Mouse (Mus musculus): ENCODE results near the gene Pde6h.

Pde6h gene

GRCm38 (mm10) chr6:136988536-136989060 lies 65.0 kb downstream of the Pde6h start:
- no peak for DNase-seq

DNA sequence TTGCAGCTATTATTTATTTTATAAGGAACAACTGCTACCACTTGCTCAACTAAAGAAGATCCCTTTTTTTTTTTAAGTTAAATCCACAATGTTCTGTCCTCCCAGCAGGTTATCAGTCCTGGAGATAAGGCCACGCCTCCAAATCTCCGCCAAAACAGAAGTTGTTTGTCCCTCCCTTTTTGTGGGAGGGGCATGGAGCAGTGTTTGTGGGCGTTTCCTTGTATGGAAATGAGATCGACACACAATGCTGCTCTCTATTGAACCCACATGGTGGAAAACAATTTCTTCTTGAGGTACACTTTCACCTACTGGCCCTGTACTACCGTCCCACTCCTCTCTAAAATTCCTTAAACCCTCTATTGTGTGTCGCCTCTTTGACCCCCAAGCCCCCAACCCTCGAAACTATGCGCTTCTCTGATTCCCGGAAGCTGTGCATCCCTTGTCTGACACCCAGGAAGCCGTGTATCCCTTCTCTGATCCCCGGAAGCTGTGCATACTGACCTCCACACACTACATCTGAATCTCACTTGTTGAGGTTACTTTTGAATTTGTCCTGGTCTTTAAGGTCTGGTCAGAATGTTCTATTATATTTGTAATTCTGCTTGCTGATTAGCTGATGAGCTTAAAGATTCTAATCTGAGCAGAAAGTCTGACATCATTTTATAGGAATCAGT lies 66.3 kb downstream of the Pde6h start:
- peak; percentile 23 for DNase-seq

- DNase-seq, result no peak
These were observed 66.9 kb downstream of the Pde6h start for GRCm38 (mm10) chr6:136990557-136990956.

GRCm38 (mm10) chr6:136993574-136993973 lies 69.9 kb downstream of the Pde6h start:
- no peak for DNase-seq

DNA sequence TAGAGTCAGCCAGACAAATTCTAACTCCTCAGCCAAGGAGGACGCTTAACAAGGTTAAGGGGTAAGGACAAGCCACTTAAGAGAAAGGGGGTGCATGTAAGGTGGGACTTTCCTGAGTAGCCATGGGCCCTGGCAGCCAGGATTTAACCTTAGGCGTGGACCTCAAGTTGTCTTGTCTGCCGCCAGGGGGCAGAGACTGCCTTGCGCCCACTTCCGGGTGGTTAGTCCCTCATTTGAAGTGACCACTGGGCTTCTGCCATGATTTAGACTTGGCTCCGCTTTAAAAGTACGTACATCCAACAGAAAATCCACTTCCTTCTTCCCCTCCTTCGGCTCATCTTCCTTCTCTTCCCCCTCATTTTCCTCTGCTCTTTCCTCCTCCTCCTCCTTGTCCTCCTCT lies 71.9 kb downstream of the Pde6h start:
- no peak for DNase-seq

DNA sequence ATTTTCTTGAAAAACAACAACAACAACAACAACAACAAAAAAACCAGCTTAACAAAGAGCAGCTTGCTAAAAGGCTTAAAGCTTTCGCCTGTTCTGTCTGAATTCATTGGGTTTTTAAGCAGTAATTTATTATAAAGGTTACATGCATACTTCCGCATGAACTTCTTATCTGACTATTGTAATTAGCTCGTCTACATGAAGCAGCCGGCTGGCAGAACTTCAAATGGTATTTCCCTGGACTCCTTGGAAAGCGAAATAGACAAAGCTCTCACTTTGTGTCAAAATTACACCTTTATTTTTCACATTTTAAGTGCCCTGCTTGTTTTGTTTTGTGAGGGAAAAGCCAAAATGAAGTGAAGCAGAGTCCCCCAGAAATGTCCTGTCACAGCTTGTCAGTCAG lies 72.7 kb downstream of the Pde6h start:
- no peak for DNase-seq

GRCm38 (mm10) chr6:136998181-136998580 lies 74.5 kb downstream of the Pde6h start:
- DNase-seq, result no peak

- no peak for DNase-seq
These were observed 75.4 kb downstream of the Pde6h start for GRCm38 (mm10) chr6:136999009-136999408.

DNA sequence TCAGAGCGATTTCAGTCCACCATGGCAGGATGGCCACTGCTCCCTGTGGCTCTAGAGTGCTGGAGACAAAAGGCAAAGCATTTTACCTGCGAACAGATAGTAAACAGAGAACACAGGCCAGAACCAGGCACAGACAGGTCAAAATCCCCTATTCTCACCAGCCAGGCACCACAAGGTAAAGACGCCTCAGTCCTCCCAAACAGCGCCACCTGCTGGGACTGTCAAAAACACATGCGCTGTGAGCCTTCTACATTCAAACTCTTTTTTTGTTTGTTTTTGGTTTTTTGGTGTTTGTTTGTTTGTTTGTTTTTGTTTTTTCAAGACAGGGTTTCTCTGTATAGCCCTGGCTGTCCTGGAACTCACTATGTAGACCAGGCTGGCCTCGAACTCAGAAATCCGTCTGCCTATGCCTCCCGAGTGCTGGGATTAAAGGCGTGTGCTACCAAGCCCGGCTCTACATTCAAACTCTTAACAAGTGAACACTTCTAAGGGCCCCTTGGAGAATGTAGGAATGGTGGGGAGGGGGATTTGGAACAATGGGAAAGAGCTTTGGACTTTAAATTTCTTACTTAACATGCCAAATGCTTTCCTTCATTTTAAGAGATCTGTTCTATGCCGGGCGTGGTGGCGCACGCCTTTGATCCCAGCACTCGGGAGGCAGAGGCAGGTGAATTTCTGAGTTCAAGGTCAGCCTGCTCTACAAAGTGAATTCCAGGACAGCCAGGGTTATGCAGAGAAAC lies 76.2 kb downstream of the Pde6h start:
- DNase-seq, result no peak

GRCm38 (mm10) chr6:137000706-137001105 lies 77.1 kb downstream of the Pde6h start:
- DNase-seq, result no peak

DNA sequence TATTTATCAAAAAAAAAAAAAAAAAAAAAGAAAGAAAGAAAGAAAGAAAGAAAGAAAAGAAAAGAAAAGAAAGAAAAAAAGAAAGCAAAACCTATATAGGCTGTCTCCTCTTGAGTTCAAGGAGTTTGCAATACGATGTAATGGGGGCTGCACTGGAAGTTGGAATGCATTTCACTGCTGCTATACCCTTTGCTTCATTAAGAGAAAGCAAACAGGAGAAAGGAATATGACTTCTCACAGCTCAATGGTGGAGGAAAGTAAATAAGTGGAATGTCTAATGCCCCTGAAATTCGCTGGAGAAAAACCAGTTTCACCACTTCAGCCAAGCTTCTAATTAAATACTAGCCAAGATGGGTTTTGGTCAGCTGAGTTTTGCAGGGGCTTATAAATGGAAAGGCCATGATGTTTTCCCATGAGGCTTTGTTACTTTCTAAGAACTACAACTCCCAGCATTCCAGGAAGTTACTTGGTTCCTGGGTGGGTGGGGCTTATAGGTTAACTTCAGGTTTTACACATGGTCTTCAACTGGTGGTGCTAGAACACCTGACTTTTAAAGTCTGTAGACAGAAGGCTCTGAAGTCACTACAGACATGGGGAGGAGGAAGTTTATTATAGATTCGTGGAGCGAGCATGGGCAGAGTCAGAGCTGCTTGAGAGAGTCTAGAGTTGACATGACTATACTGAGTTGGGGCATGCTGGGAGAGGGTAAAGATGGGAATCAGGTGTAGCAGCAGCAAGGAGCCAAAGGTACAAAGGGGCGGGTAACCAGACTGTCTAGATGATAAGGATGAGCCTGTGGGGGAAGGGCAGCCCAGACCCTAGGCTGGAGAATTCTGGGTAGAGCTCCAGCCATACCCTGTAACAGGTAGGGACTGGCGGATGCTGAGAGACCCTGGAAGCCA lies 77.9 kb downstream of the Pde6h start:
- DNase-seq, result no peak

DNA sequence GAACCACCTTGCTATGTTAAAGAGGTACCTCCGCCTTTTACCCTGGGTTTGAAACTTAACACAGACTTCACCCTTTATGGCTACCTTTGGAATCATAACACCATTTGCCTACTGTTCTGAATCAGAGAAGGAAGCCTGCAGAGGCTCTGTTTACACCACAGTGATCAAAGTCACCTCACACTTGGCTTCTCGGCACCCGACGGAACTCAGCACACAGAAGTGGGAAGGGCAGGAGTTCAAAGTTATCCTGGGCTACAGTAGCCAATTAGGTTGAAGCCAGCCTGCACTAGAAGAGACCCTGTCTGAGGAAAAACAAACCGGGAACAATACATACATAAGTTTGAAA lies 78.5 kb downstream of the Pde6h start:
- no peak for DNase-seq

DNA sequence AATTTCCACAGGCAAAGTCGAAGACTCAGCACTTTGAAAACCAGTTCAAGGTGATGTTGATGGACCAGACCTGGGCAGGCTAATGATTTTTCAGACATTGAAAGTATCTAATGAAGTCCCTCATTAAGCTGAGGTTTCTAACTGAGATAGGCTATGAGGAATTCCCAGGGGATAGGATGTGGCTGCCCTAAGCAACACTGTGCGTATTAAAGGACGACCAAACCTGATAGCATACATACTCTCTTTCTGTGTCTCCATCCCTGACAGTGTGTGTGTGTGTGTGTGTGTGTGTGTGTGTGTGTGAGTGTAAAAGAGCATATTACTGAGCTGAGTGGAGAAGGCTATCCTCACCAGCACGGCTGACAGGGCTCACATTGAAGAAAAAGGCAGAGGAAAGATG lies 80.7 kb downstream of the Pde6h start:
- no peak for DNase-seq

GRCm38 (mm10) chr6:137011187-137011586 lies 87.6 kb downstream of the Pde6h start:
- no peak for DNase-seq

GRCm38 (mm10) chr6:137014346-137014745 lies 90.7 kb downstream of the Pde6h start:
- no peak for DNase-seq

DNA sequence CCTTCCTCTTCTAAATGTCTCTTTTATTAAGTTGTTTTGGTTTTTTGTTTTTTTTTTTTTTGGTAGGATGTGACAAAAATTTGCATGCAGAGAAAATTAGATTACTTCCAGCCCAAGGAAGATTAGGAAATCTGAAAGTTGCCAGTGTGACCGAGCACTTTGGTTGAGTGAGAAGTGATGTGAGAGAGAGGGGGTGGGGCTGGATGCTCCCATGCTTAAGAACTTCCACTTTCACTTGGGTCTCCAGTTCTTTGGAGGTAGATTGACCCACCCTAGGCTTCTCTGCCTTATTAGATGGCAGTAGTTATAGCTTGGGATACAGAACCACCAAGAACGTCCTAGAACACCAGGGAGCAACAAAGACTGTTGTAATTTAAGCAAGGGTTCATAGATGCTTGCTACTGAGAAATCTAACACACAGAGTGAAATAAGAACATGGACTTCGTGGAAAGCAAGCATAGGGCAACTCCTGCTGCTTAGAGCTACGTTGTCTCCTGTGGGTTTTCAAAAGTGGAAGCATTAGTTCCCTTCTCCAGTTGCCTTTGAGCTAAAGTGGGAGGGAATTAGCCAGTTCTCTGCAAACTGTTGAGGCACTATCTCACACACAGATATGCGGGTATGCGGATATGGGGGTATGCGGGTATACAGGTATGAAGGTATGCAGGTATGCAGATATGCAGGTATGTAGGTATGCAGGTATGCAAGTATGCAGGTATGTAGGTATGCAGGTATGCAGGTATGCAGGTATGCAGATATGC lies 93.8 kb downstream of the Pde6h start:
- DNase-seq, result no peak

Data from lung, postnatal 36 days (tissue).